Mouse (Mus musculus) hindbrain, embryonic 16.5 days (tissue): ENCODE results near the gene Gng2. TPM values are rescaled to one million over a fixed set of nuclear protein-coding genes. Genes with fewer than 3 reads are reported as not detected.
"Not testable (repeated sequence)": the region's sequence is repeated elsewhere in the genome, so short reads cannot be mapped to it uniquely, and the experiment has no call there.

Experiments
- ATAC-seq: fragments of 200-750 bp; cut with Nextera tagmentation; 2 replicates; pipeline ENCODE4 v1.8.0; 2017; ENCODE audit warnings: moderate TSS enrichment, moderate library complexity
- H3K27ac ChIP-seq: fragments of 300-500 bp; sonication (generic); 2 replicates; pipeline ENCODE4 v1.5.1; 2014; ENCODE audit warnings: low read depth, mild to moderate bottlenecking, control low read depth, low read length, moderate library complexity
- H3K27me3 ChIP-seq: fragments of 300-500 bp; sonication (generic); replicated peaks from 2 replicates; pipeline ENCODE4 v1.6.1; 2014; ENCODE audit warnings: low read length; ENCODE audit not compliant: control insufficient read depth, insufficient read depth
- H3K36me3 ChIP-seq: fragments of 300-500 bp; sonication (generic); 2 replicates; pipeline ENCODE4 v1.6.1; 2014; ENCODE audit warnings: mild to moderate bottlenecking, low read length, moderate library complexity, mixed read lengths; ENCODE audit not compliant: control insufficient read depth, insufficient read depth
- H3K4me1 ChIP-seq: fragments of 300-500 bp; sonication (generic); 2 replicates; pipeline ENCODE4 v1.6.1; 2014; ENCODE audit warnings: low read depth, low read length; ENCODE audit not compliant: control insufficient read depth, insufficient read depth
- H3K4me2 ChIP-seq: fragments of 300-500 bp; sonication (generic); 2 replicates; pipeline ENCODE4 v1.6.1; 2014; ENCODE audit warnings: mild to moderate bottlenecking, low read length, control low read depth, moderate library complexity
- H3K4me3 ChIP-seq: fragments of 300-500 bp; sonication (generic); 2 replicates; pipeline ENCODE4 v1.5.1; 2014; ENCODE audit warnings: mild to moderate bottlenecking, low read length, control low read depth, moderate library complexity
- H3K9ac ChIP-seq: fragments of 300-500 bp; sonication (generic); 2 replicates; pipeline ENCODE4 v1.6.1; 2014; ENCODE audit warnings: low read depth, mild to moderate bottlenecking, control low read depth, low read length, moderate library complexity
- H3K9me3 ChIP-seq: fragments of 300-500 bp; sonication (generic); 2 replicates; pipeline ENCODE4 v1.6.1; 2014; ENCODE audit warnings: mild to moderate bottlenecking, low read length, moderate library complexity; ENCODE audit not compliant: control insufficient read depth
- WGBS: fragments of 180-500 bp; shearing (Covaris S2); extraction: QIAGEN DNeasy Blood & Tissue Kit; methylation state at CpG from one replicate; pipeline ENCODE4 v1.1.7; 2014; 5-methylcytosine and 5-hydroxymethylcytosine counted together
- polyA plus RNA-seq: library from polyadenylated mRNA; unstranded; fragments of >200 nt; fragmentation: Nextera tagmentation; extraction: Ambion mirVana; gene quantifications from 2 replicates; pipeline ENCODE4 v1.2.1, GENCODE M21; 2015

Gene Gng2
- polyA plus RNA-seq, 1 experiment from 2014 or later = 362 TPM

GRCm38 (mm10) chr14:19904821-19905220 is 72.6 kb downstream of the Gng2 start:
- H3K27me3 ChIP-seq = no peaks in the 10 kb centered on the region
- WGBS = 48% methylated on average over 3 of the region's 3 CpGs
- no peak; the same call in 1 of the 2 replicates for ATAC-seq
- no peaks in the 10 kb centered on the region for H3K9me3 ChIP-seq
- peak overlapping the region; percentile 4 for H3K27ac ChIP-seq
- no peak overlapping the region for H3K4me2 ChIP-seq
- no peak overlapping the region for H3K9ac ChIP-seq
- peaks cover 19% of the 10 kb centered on the region for H3K4me1 ChIP-seq
- no peaks in the 10 kb centered on the region for H3K36me3 ChIP-seq
- no peak overlapping the region for H3K4me3 ChIP-seq

- H3K27ac ChIP-seq = peak overlapping the region; percentile 23; the same call in 1 of the 2 replicates
- no peaks in the 10 kb centered on the region for H3K9me3 ChIP-seq
- no peak for ATAC-seq
- no peaks in the 10 kb centered on the region for H3K27me3 ChIP-seq
- H3K4me2 ChIP-seq = no peak overlapping the region
- WGBS = 38% methylated on average over 5 of the region's 5 CpGs
- no peaks in the 10 kb centered on the region for H3K36me3 ChIP-seq
- H3K4me1 ChIP-seq = peaks cover 19% of the 10 kb centered on the region
- H3K4me3 ChIP-seq = no peak overlapping the region
- no peak overlapping the region; the same call in 1 of the 2 replicates for H3K9ac ChIP-seq
Measured at GRCm38 (mm10) chr14:19904031-19904430, 73.4 kb downstream of the Gng2 start.

- Histone ChIP-seq H3K27me3 (no peaks in the 10 kb centered on the region), H3K36me3 (no peaks in the 10 kb centered on the region), H3K4me3 (no peak overlapping the region), H3K9ac (no peak overlapping the region), H3K27ac (0 out of 2 replicates have a peak overlapping the region, but pooled peaks have one; percentile 18), H3K9me3 (no peaks in the 10 kb centered on the region), H3K4me2 (no peak overlapping the region), H3K4me1 (peaks cover 12% of the 10 kb centered on the region)
- 41% methylated on average over 4 of the region's 4 CpGs for WGBS
- ATAC-seq = peak; percentile 58
Measured at GRCm38 (mm10) chr14:19900492-19900891, 76.9 kb downstream of the Gng2 start.

DNA sequence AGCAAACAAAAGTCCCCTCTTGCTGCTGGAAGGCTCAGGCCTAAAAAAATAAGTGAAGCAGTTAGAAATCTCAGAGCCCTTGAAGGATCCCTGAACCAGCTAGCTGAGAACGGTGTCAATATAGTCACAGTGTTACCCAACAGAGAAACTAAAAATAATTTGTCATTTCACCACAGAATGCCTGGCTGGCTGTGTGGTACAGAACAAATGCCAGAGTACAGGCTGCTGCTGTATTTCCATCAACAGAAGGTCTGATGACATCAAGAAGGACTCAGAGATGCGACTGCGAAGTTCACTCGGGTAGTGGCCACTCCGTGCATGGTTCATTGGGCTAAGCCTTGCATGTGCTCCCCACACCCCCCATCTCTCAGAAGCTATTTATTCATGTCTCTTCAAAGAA is 89.9 kb downstream of the Gng2 start:
- H3K36me3 ChIP-seq = peaks cover 10% of the 10 kb centered on the region; the same call in 1 of the 2 replicates

GRCm38 (mm10) chr14:19884431-19884830 is 93.0 kb downstream of the Gng2 start:
- H3K4me2 ChIP-seq, H3K9me3 ChIP-seq, H3K4me1 ChIP-seq, H3K27me3 ChIP-seq, H3K27ac ChIP-seq, H3K9ac ChIP-seq, ATAC-seq, H3K4me3 ChIP-seq, H3K36me3 ChIP-seq: not testable (repeated sequence)
- WGBS = 89% methylated on average over 1 of the region's 1 CpGs

More for the DNA sequence above, 89.9 kb downstream of the Gng2 start:
- WGBS = 91% methylated on average over 5 of the region's 5 CpGs
- Histone ChIP-seq H3K9ac (no peak overlapping the region), H3K9me3 (no peaks in the 10 kb centered on the region), H3K27me3 (no peaks in the 10 kb centered on the region), H3K4me2 (no peak overlapping the region), H3K4me1 (no peaks in the 10 kb centered on the region), H3K27ac (no peak overlapping the region), H3K4me3 (no peak overlapping the region)
- ATAC-seq = no peak

GRCm38 (mm10) chr14:19874201-19874807 is 103.1 kb downstream of the Gng2 start:
- WGBS = 80% methylated on average over 11 of the region's 11 CpGs
- H3K4me1 ChIP-seq = no peaks in the 10 kb centered on the region
- no peak for ATAC-seq

GRCm38 (mm10) chr14:19867286-19867935 is 110.0 kb downstream of the Gng2 start:
- H3K27ac ChIP-seq = no peak overlapping the region

More at GRCm38 (mm10) chr14:19874201-19874807, 103.1 kb downstream of the Gng2 start:
- Histone ChIP-seq H3K4me2 (no peak overlapping the region), H3K9me3 (no peaks in the 10 kb centered on the region), H3K27ac (no peak overlapping the region), H3K36me3 (peaks cover 10% of the 10 kb centered on the region), H3K9ac (no peak overlapping the region), H3K27me3 (no peaks in the 10 kb centered on the region), H3K4me3 (no peak overlapping the region)

DNA sequence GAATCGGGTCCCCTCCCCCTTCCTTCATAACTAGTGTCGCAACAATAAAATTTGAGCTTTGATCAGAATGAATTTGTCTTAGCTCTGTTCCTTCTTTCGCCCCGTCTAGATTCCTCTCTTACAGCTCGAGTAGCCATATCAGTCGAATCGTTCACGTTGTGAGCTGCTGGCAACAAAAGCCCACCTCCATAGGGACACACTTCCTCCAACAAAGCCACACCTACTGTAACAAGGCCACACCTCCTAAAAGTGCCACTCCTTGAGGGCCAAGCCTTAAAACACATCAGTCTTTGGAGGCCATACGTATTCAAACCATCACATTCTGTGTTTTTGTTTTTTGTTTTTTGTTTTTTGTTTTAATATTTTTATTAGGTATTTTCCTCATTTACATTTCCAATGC is 112.3 kb downstream of the Gng2 start:
- H3K9me3 ChIP-seq, H3K27ac ChIP-seq, H3K9ac ChIP-seq, H3K4me3 ChIP-seq, ATAC-seq, H3K27me3 ChIP-seq, H3K4me2 ChIP-seq, H3K36me3 ChIP-seq, H3K4me1 ChIP-seq: not testable (repeated sequence)
- WGBS = 87% methylated on average over 9 of the region's 9 CpGs

More at GRCm38 (mm10) chr14:19867286-19867935, 110.0 kb downstream of the Gng2 start:
- WGBS = 70% methylated on average over 5 of the region's 5 CpGs
- no peak for ATAC-seq
- Histone ChIP-seq H3K9ac (no peak overlapping the region), H3K4me1 (no peaks in the 10 kb centered on the region; the same call in 1 of the 2 replicates), H3K4me3 (no peak overlapping the region), H3K4me2 (no peak overlapping the region), H3K9me3 (no peaks in the 10 kb centered on the region), H3K36me3 (peaks cover 3% of the 10 kb centered on the region; the same call in 1 of the 2 replicates), H3K27me3 (no peaks in the 10 kb centered on the region)

- no peaks in the 10 kb centered on the region for H3K36me3 ChIP-seq
- no peak overlapping the region for H3K4me2 ChIP-seq
- no peak overlapping the region for H3K27ac ChIP-seq
- no peaks in the 10 kb centered on the region for H3K9me3 ChIP-seq
- 86% methylated on average over 8 of the region's 8 CpGs for WGBS
- no peaks in the 10 kb centered on the region for H3K27me3 ChIP-seq
- no peak overlapping the region for H3K9ac ChIP-seq
- ATAC-seq = no peak
- no peaks in the 10 kb centered on the region; the same call in 1 of the 2 replicates for H3K4me1 ChIP-seq
- no peak overlapping the region for H3K4me3 ChIP-seq
Measured at GRCm38 (mm10) chr14:19861311-19862080, 115.9 kb downstream of the Gng2 start.
